Mouse (Mus musculus) left cerebral cortex, postnatal 25 days (tissue): Measurements from ENCODE around the gene Gsg1l. TPM values are rescaled to one million over a fixed set of nuclear protein-coding genes. Genes with fewer than 3 reads are reported as not detected.

Source experiments
- DNase-seq, 2 experiments: peaks; one replicate each; pipeline ENCODE4 v3.0.0; 2022; ENCODE audit warnings: low spot score in 2 of 2, mixed read lengths in 1 of 2
- intact Hi-C: fragments of 180-260 bp; cut with DNase I; formaldehyde crosslinking; loops from one replicate; pipeline ENCODE4 v1.15.1; 2025
- total RNA-seq, 2 experiments: library from RNA; stranded (reverse); gene quantifications; 2 replicates each; pipeline ENCODE4 v1.2.3; 2021

The Gsg1l gene
- total RNA-seq = 10 to 100 TPM; 81.6 to 84.0 TPM

DNA sequence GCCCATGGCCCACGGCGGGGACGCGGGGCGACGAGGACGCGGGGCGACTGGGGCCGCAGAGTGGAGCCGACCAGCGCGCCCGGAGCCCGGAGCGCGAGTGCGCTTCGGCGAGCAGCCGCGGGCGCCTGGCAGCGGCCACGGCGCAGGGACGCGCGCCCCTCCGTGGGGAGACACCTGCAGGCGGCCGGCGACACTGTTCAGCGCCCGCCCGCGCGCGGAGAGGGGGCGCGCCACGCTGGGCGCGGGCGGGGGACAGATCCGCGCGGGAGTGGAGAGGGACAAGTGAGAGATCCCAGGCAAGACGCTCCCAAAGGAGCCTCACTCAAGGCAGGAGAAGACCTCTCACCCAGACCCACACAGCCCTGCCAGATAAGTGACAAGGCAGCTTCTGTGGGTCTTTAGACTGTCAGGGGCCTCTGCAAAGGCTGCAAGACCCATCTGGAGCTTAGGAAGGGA lies at the start of gene Gsg1l:
Gsg1l (minus strand) TSS at position 126 of the 456 bp plus-strand sequence.
- DNase-seq = peak; percentile 50 to 69
- intact Hi-C loops = loop anchor here (2.0 to 5.0 kb wide), 6 partner anchors 80 to 408 kb away; no protein-coding TSS in a partner anchor

DNA sequence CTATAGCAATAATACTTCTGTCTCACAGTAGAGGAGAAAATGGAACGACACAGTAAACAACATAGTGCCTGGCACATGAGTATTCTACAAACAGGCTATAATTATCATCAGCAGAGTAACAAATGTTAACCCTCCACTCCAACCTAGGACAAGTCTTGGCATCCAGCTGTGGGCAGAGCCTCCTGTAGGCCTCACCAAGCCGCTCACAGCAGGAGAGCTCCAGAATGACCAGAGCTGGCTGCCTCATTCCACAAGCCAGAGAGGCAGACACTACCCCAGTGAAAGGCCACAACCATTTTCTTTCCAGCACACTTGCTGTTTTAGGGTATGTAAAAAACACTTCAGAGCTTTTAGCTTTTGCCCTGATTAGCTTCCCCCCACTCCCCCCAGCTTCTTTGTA lies 45.5 kb upstream of the Gsg1l start:
- no peak for DNase-seq
- intact Hi-C loops = no loop called here

- no peak for DNase-seq
- intact Hi-C loops = no loop called here
Measured at GRCm38 (mm10) chr7:126126502-126126901, 44.3 kb upstream of the Gsg1l start.

GRCm38 (mm10) chr7:126121533-126121932 lies 39.3 kb upstream of the Gsg1l start:
- DNase-seq = no peak
- intact Hi-C loops = no loop called here

DNA sequence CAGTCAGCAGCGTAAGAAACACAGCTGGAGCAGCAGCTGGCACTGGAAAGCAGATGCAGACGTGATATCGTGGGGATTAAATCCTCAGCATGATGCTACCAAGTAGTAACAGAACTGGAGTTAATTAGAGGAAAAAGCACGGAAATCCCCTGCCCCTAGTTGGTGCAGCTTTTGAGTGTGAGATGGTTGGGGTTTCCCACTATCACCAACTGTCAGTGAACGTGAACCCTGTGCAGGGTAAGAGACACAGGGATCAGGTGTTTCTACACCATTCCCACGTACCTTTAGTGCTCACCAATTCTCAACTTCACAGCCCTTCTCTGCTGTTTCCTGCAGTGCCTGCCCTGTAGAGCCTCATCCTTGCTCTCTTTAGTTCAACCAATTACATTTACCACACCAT lies 37.6 kb upstream of the Gsg1l start:
- intact Hi-C loops = no loop called here

DNA sequence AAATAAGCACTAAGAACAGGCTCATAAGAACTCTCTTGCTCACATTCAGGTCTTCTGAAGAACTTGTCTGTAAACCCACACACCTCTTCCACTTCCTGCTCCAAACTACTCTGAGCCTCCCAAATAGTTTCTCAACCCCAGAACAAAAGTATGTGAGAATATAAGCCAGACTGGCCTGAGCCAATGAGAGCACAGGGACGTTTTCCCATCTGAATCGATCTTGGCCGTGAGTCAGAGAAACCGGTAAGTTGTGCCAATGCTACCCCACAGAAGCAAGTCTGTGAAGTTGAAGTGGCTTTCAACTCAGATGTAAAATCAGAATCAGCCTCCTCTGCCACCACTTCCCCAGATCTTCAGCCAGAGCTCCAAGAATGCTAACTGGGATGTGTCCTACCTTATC lies 31.1 kb upstream of the Gsg1l start:
- peak in 1 of 2 experiments; percentile 34 for DNase-seq
- intact Hi-C loops = no loop called here

More for the DNA sequence above, 37.6 kb upstream of the Gsg1l start:
- DNase-seq = no peak

DNA sequence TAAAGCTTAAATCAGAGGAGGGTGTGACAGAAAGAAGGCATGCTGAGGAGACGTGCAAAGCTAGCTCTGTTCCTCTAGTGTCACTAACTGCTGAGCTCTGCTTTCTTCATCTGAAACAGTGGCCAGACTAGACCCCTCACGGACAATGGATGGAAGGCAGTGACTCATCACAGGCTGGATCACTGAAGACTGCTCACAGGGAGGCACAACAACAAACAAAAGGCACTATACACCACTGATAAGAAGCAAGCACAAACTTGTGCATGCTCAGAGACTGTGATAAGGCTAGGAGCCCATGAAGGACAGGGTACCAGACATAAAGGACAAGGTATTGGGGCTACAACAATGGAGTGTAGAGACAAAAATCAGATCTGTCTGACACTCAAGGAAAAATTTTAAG lies 29.0 kb upstream of the Gsg1l start:
- intact Hi-C loops = no loop called here
- DNase-seq = no peak

GRCm38 (mm10) chr7:126109898-126110297 lies 27.7 kb upstream of the Gsg1l start:
- intact Hi-C loops = no loop called here
- DNase-seq = peak in 1 of 2 experiments; percentile 32

- intact Hi-C loops = no loop called here
- peak in 1 of 2 experiments; percentile 48 for DNase-seq
Measured at GRCm38 (mm10) chr7:126100440-126100839, 18.2 kb upstream of the Gsg1l start.

DNA sequence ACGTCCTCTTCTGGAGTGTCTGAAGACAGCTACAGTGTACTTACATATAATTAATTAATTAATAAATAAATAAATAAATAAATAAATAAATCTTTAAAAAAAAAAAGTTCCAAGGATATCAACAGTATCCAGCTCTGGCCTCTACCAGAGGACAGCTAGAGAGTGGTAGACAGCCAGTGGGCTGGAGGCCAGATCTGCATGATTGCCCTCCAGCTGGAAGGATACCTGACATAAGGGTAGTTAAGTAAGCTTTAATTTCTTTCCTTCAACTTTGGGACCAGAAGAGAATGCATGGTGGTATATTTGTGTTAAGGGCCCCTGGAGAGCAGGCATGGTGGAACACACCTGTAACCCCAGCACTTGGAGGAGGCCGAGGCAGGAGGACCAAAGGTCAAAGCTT lies 17.6 kb upstream of the Gsg1l start:
- intact Hi-C loops = no loop called here
- no peak for DNase-seq

DNA sequence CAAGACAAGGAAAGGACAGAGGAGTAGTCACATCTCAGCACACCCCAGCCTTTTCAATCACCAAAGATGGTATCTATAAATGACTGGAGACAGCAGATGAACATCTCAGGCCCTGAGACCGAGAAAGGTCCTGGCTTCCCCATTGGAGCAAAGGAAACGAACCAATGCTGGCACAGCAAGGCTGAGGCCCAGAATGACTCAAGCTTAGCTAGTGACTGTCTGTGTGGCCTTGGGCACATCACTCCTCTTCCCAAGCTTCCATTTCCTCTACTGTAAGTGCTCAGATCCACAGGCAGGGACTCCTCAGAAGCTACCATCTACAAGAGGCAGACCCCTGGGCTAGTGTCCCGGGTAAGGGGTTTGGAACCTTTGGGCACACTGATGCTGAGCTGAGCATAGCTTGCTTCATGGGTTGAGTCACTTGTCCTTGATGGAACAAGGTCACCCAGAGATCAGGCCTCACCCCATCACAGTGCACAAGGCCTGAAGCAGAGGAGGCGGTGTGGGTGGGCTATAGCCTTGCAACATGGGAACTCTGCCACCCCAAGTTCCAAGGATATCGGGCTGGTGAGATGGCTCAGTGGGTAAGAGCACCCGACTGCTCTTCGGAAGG lies 17.1 kb upstream of the Gsg1l start:
- intact Hi-C loops = no loop called here
- no peak for DNase-seq

DNA sequence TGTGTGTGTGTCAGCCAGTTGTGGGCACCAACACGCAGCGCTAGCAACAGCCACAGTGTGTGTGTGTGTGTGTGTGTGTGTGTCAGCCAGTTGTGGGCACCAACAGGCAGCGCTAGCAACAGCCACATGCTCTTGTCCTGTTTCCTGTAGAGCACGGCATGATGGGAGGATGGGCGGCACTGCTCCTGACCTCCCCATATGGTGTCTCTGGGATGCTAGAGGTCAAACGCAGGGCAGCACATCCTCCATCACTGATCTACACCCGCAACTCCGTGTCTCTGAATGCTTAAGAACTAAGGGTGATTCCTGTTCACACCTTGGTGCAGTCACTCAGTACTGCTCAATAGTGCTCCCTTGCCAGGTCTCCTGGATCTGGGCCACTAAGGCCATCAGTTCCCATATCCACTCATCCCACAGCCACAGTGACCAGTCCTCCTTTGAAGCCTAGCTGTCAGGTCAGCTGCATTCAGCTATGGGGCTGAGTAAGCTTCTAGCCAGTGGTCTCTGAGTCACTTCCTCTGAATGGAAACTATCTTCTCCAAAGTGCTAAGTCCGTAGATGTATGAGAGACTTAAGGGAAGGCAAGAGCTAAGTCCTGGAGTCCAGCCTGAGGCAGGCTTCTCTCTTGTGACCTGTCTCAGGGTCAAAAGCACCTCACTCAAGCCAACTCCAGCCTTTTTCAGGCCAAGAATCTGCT lies 15.2 kb upstream of the Gsg1l start:
- DNase-seq = no peak
- intact Hi-C loops = no loop called here

- intact Hi-C loops = no loop called here
- no peak for DNase-seq
Measured at GRCm38 (mm10) chr7:126096596-126096995, 14.4 kb upstream of the Gsg1l start.

GRCm38 (mm10) chr7:126094738-126095137 lies 12.5 kb upstream of the Gsg1l start:
- intact Hi-C loops = no loop called here
- no peak for DNase-seq

DNA sequence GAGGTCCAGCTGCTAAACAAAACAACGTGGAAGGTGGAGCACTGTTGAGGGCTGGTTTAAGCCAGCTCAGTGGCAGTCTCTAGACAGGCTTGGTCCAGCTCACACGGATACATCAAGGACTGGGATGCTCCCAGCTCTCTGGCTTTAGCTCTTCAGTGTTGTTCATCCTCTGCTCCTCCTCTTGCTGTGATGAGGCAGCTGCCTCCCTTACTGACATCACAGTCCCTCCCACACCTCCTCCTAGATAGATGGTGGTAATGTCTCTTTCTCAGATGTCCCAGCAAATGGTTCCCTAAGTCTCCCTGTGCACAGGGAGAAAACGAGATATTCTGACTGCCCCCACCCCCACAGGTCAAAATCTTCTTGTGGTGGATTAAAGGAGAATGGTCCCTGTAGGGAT lies 11.0 kb upstream of the Gsg1l start:
- intact Hi-C loops = no loop called here
- no peak for DNase-seq

DNA sequence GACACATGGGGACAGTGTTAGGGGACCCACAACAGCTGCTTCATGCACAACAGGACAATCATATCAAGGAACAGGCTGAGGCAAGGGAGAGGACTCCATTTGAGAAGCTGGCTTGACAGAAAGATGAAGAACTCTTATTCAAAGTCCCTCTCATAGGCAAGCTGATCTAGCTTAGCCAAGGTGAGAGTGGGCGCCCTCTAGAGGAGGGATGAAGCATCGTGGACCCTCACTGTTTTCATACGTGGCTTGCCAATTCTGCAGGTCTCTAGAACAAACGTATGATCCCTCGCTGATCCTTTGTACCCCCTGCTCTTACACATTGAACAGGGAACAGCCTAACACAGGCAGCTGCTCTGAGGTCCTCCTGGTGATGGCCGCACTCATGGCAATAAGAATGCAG lies 7.6 kb upstream of the Gsg1l start:
- intact Hi-C loops = no loop called here
- peak; percentile 63 to 72 for DNase-seq

- no peak for DNase-seq
- intact Hi-C loops = no loop called here
Measured at GRCm38 (mm10) chr7:126088155-126088554, 5.9 kb upstream of the Gsg1l start.

DNA sequence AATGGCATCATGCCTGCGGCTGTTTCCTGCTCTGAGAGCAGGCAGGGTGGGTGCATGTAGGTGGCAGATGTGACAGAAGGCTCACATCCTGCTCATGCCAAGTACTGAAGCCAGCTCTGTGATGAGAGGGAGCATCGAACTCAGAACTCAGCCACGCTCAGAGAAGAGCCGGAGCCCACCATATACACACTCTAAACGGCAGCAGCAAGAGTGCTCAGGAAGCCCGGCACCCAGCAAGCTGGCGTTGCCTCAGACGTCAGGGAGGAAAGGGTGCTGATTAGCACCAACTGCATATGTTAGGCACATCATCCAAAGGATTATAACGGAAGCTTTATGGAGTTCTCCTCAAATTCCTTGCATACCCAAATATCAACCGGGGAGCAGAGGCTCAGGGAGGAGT lies 5.4 kb upstream of the Gsg1l start:
- no peak for DNase-seq
- intact Hi-C loops = no loop called here

- intact Hi-C loops = no loop called here
- no peak for DNase-seq
Measured at GRCm38 (mm10) chr7:126086321-126086741, 4.1 kb upstream of the Gsg1l start.

DNA sequence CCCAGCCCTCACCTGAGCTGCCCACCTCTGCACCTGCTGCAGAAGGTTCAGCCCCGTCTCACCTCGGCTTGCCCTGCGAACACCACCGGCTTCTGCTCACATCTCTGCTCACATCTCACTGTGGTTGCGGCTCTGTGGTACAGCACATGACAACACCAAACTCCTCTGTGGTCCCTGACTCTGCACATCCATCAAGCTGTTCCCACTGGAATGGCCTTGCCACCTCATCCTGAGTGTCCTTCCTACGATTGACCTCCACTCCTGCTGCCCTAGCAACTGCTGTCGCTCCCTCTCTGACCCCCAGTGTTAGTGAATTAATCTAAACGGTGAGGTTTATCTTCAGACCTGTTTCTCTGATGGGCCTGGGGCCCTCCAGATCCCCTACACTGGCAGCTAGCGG lies 2.9 kb upstream of the Gsg1l start:
- no peak for DNase-seq
- intact Hi-C loops = no loop called here

DNA sequence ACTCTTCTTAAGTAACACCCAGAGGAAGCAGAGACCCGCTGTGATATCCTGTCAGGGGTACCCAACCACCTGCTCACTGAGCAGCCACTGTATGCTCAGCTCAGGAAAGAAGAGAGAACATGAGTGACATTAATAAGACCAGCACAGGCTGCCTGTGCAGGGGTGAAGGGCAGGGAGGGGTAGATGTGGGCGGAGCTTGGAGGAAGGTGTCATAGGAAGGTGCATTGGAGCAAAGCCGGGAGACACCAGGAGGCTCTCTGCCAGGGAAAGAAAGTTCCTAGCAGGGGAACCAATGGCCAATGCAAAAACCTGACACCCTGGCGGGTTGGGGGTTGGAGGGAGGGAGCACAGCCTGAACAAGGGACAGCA lies 1.8 kb upstream of the Gsg1l start:
- intact Hi-C loops = loop anchor here (1.0 to 5.0 kb wide), 7 partner anchors 82 to 409 kb away; no protein-coding TSS in a partner anchor
- no peak for DNase-seq
